Mouse (Mus musculus) forebrain, embryonic 12.5 days (tissue): Measurements from ENCODE around the gene Slc39a1. TPM values are rescaled to one million over a fixed set of nuclear protein-coding genes. Genes with fewer than 3 reads are reported as not detected.
"Not testable (repeated sequence)": the region's sequence is repeated elsewhere in the genome, so short reads cannot be mapped to it uniquely, and the experiment has no call there.

Source experiments
- ATAC-seq: fragments of 200-750 bp; cut with Nextera tagmentation; 2 replicates; pipeline ENCODE4 v1.8.0; 2017; ENCODE audit warnings: moderate TSS enrichment; ENCODE audit not compliant: low FRiP score
- H3K27ac ChIP-seq: fragments of 300-500 bp; sonication (generic); 2 replicates; pipeline ENCODE4 v1.5.1; 2016; ENCODE audit warnings: mild to moderate bottlenecking
- H3K27me3 ChIP-seq: fragments of 300-500 bp; sonication (generic); 2 replicates; pipeline ENCODE4 v1.6.1; 2016; ENCODE audit warnings: mild to moderate bottlenecking
- H3K36me3 ChIP-seq: fragments of 300-500 bp; sonication (generic); replicated peaks from 2 replicates; pipeline ENCODE4 v1.6.1; 2016; ENCODE audit warnings: mild to moderate bottlenecking
- H3K4me1 ChIP-seq: fragments of 300-500 bp; sonication (generic); 2 replicates; pipeline ENCODE4 v1.6.1; 2016
- H3K4me2 ChIP-seq: fragments of 300-500 bp; sonication (generic); 2 replicates; pipeline ENCODE4 v1.6.1; 2016; ENCODE audit warnings: mild to moderate bottlenecking, moderate library complexity
- H3K4me3 ChIP-seq: fragments of 300-500 bp; sonication (generic); replicated peaks from 2 replicates; pipeline ENCODE4 v1.5.1; 2016; ENCODE audit warnings: mild to moderate bottlenecking
- H3K9ac ChIP-seq: fragments of 300-500 bp; sonication (generic); 2 replicates; pipeline ENCODE4 v1.6.1; 2016; ENCODE audit warnings: mild to moderate bottlenecking
- H3K9me3 ChIP-seq: fragments of 300-500 bp; sonication (generic); 2 replicates; pipeline ENCODE4 v1.6.1; 2016
- WGBS: fragments of 180-500 bp; shearing (Covaris S2); methylation state at CpG from one replicate; pipeline ENCODE4 v1.1.7; 2016; 5-methylcytosine and 5-hydroxymethylcytosine counted together
- polyA plus RNA-seq: library from polyadenylated mRNA; unstranded; fragments of >200 nt; fragmentation: Nextera tagmentation; extraction: Ambion mirVana; gene quantifications from 2 replicates; pipeline ENCODE4 v1.2.1, GENCODE M21; 2016

Gene Slc39a1
- polyA plus RNA-seq, 1 experiment from 2014 or later: 32.8 TPM

DNA sequence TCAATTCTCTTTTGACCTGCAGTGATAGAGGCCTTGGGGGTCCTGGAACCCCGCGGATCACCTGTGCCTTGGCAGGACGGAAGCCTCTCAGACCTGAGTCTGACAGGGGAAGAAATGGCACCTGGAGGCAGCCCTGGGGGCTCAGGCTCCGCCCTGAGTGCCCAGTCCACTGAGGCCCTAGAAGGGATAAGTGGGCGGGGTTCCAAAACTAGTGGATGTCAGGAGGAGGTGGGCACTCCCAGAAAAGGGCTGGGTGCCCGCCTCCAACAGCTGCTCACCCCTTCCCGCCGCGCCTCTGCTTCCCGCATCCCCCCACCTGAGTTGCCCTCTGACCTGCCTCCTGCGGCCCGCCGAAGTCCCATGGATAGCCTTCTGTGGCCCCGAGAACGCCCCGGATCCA is 28.9 kb downstream of the Slc39a1 start:
- 52% methylated on average over 16 of the region's 16 CpGs for WGBS
- Histone ChIP-seq H3K27ac (no peak overlapping the region), H3K36me3 (peaks cover 72% of the 10 kb centered on the region), H3K4me1 (no peaks in the 10 kb centered on the region), H3K4me3 (no peak overlapping the region), H3K4me2 (no peak overlapping the region), H3K27me3 (no peaks in the 10 kb centered on the region), H3K9ac (no peak overlapping the region), H3K9me3 (no peaks in the 10 kb centered on the region)
- no peak for ATAC-seq

DNA sequence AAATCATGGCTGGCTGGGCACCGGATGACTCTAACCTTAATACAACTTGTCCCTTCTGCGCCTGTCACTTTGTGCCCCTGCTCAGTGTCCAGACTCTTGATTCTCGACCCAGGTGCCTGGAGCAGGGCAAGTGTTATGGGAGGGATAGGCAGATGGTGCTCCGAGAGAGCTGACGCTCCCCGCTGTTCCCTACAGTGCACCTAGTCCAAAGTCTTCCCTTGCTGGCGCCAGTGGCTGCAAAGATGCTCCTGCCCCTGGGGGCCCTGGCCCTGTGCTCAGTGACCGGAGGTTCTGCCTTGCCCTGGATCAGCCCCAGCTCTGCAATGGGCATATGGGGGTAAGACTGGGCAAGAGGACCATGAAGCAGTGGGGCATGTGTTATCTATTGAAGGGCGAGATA is 29.8 kb downstream of the Slc39a1 start:
- peaks cover 65% of the 10 kb centered on the region for H3K36me3 ChIP-seq

DNA sequence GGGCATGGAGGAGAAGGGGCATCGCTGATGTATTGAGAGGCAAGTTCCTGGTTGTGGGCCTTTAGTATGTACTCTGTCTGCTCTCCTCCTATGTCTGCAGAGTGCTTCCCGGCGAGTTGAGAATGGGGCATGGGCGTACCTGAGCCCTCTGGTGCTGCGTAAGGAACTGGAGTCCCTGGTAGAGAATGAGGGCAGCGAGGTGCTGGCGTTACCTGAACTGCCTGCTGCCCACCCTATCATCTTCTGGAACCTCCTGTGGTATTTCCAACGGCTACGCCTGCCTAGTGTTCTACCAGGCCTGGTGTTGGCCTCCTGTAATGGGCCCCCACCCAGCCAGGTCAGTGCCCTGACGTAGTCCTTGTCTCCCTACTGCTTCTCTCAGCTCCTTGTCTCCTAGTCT is 30.2 kb downstream of the Slc39a1 start:
- no peak for ATAC-seq
- WGBS: 93% methylated on average over 10 of the region's 10 CpGs
- Histone ChIP-seq H3K36me3 (peaks cover 62% of the 10 kb centered on the region), H3K9ac (no peak overlapping the region), H3K4me1 (no peaks in the 10 kb centered on the region), H3K27me3 (no peaks in the 10 kb centered on the region), H3K4me2 (no peak overlapping the region), H3K27ac (no peak overlapping the region), H3K4me3 (no peak overlapping the region), H3K9me3 (no peaks in the 10 kb centered on the region)

More for the DNA sequence above, 29.8 kb downstream of the Slc39a1 start:
- Histone ChIP-seq H3K9ac (no peak overlapping the region; the same call in 1 of the 2 replicates), H3K4me1 (no peaks in the 10 kb centered on the region), H3K27me3 (no peaks in the 10 kb centered on the region), H3K27ac (no peak overlapping the region), H3K9me3 (no peaks in the 10 kb centered on the region), H3K4me3 (no peak overlapping the region), H3K4me2 (no peak overlapping the region)
- ATAC-seq: no peak
- 92% methylated on average over 9 of the region's 9 CpGs for WGBS

DNA sequence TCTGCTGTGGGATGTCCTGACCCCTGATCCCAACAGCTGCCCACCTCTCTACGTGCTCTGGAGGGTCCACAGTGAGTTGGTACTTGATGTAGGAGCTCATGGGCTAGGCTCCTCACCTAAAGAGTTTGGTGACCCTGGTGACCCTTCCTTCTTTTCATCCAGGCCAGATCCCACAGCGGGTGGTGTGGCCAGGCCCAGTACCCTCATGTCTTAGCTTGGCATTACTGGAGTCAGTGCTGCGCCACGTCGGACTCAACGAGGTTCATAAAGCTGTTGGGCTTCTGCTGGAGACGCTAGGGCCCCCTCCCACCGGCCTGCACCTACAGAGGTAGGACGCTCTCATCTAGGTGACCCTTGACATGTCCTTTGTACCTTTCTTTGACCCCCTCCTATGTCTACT is 31.2 kb downstream of the Slc39a1 start:
- no peaks in the 10 kb centered on the region for H3K27me3 ChIP-seq
- no peaks in the 10 kb centered on the region for H3K4me1 ChIP-seq
- peaks cover 55% of the 10 kb centered on the region for H3K36me3 ChIP-seq
- H3K27ac ChIP-seq: no peak overlapping the region
- WGBS: 93% methylated on average over 9 of the region's 9 CpGs
- no peak for ATAC-seq
- no peak overlapping the region for H3K4me3 ChIP-seq
- H3K9me3 ChIP-seq: no peaks in the 10 kb centered on the region
- H3K4me2 ChIP-seq: no peak overlapping the region
- H3K9ac ChIP-seq: no peak overlapping the region

DNA sequence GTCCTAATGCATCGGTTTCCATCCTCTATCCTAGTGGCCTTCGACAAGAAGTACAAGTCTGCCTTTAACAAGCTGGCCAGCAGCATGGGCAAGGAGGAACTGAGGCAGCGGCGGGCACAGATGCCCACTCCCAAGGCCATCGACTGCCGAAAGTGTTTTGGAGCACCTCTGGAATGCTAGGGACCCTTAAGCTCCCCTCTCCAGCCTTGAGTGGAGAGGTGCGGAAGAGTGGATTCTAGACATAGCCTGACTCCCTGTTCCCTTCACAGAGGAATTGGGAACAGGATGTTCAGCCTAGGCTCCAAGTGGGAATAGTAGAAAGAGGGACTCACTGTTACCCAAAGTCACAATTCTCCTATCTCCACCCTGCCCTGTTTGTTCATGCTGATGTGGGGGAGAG is 31.8 kb downstream of the Slc39a1 start:
- H3K4me3 ChIP-seq: no peak overlapping the region
- WGBS: 95% methylated on average over 7 of the region's 7 CpGs

DNA sequence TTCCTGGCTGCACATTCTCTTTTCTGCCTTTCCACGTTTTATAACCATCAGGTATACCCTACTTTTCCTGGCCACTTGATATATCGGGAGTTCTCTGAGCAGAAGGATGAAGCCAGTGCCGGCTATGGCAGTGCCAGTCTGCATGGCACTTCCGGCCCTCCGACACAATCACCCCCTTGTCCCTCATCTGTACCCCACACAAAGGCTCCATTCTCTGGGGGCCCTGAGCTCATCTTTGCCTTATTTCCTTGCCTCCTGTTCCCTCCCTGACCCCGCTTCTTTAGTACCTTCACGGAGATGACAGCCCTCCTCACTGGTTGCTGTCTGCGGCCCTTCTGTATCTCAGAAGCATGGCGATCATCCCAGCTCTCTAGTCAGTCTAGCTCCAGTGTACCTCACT is 32.7 kb downstream of the Slc39a1 start:
- Histone ChIP-seq H3K36me3 (peaks cover 55% of the 10 kb centered on the region), H3K9me3 (no peaks in the 10 kb centered on the region), H3K27ac (no peak overlapping the region), H3K4me2 (no peak overlapping the region), H3K27me3 (no peaks in the 10 kb centered on the region), H3K4me3 (no peak overlapping the region), H3K9ac (no peak overlapping the region), H3K4me1 (no peaks in the 10 kb centered on the region)
- WGBS: 88% methylated on average over 9 of the region's 9 CpGs
- no peak for ATAC-seq

More for the DNA sequence above, 31.8 kb downstream of the Slc39a1 start:
- no peaks in the 10 kb centered on the region for H3K4me1 ChIP-seq
- no peaks in the 10 kb centered on the region for H3K9me3 ChIP-seq
- no peak overlapping the region for H3K9ac ChIP-seq
- no peaks in the 10 kb centered on the region for H3K27me3 ChIP-seq
- no peak overlapping the region for H3K4me2 ChIP-seq
- H3K27ac ChIP-seq: no peak overlapping the region
- ATAC-seq: no peak
- peaks cover 55% of the 10 kb centered on the region for H3K36me3 ChIP-seq

DNA sequence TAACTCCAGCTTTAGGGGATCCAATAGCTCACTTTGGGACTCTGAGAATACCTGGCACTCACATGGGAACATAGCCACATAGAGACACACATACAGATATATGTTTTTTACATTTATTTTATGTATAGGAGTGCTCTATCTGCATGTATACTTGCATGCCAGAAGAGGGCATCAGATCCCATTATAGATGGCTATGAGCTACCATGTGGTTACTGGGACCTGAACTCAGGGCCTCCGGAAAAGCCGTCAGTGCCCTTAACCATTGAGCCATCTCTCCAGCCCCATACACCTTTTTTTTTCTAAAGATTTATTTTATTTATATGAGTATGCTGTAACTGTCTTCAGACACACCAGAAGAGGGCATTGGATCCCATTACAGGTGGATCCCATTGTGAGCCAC is 36.2 kb downstream of the Slc39a1 start:
- no peaks in the 10 kb centered on the region for H3K4me1 ChIP-seq
- no peaks in the 10 kb centered on the region for H3K27me3 ChIP-seq
- WGBS: 97% methylated on average over 2 of the region's 2 CpGs
- no peaks in the 10 kb centered on the region for H3K9me3 ChIP-seq
- no peak overlapping the region for H3K4me3 ChIP-seq
- H3K4me2 ChIP-seq: no peak overlapping the region
- peaks cover 22% of the 10 kb centered on the region for H3K36me3 ChIP-seq
- no peak overlapping the region for H3K9ac ChIP-seq
- ATAC-seq: no peak
- H3K27ac ChIP-seq: no peak overlapping the region

DNA sequence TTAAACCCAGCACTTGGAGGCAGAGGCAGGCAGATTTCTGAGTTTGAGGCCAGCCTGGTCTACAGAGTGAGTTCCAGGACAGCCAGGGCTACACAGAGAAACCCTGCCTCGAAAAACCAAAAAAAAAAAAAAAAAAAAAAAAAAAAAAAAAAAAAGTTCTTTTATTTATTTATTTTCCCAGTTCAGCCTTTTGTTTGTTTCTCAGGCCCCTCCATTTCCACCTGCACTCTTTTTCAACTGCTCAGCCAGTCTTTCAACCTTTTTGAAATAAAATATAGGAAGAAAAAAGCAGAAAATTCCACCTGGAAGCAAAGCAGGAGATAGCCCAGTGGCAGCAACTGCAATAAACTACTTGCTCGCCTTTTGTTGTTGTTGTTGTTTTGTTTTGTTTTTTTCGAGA is 41.4 kb downstream of the Slc39a1 start:
- WGBS: 75% methylated on average over 3 of the region's 3 CpGs

DNA sequence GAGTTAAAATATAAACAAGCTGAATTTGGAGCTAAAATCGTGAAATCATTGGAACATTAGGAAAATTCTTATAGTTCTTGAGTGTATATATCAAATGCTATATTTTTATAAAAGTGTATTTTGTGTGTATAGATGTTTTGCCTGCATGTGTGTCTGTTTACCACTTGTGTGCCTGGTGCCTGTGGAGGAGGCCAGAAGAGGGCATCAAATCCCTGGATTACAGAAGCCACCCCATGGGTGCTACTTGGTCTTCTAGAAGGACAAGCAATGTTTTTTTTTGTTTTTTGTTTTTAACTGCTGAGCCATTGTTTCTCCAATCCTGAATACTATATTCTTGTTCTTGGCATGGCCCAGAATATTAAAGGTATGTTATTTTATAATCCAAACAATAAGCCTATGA is 42.6 kb downstream of the Slc39a1 start:
- H3K9me3 ChIP-seq: no peaks in the 10 kb centered on the region
- H3K9ac ChIP-seq: no peak overlapping the region
- H3K4me2 ChIP-seq: no peak overlapping the region
- no peak for ATAC-seq
- peaks cover 23% of the 10 kb centered on the region for H3K4me1 ChIP-seq
- H3K36me3 ChIP-seq: no peaks in the 10 kb centered on the region
- no peak overlapping the region for H3K4me3 ChIP-seq
- WGBS: 78% methylated on average over 1 of the region's 1 CpGs
- no peaks in the 10 kb centered on the region for H3K27me3 ChIP-seq
- no peak overlapping the region for H3K27ac ChIP-seq

More for the DNA sequence above, 41.4 kb downstream of the Slc39a1 start:
- not testable (repeated sequence) for ATAC-seq, H3K4me3 ChIP-seq, H3K27ac ChIP-seq, H3K4me2 ChIP-seq, H3K36me3 ChIP-seq, H3K27me3 ChIP-seq, H3K9ac ChIP-seq, H3K9me3 ChIP-seq
- H3K4me1 ChIP-seq: peaks cover 11% of the 10 kb centered on the region

DNA sequence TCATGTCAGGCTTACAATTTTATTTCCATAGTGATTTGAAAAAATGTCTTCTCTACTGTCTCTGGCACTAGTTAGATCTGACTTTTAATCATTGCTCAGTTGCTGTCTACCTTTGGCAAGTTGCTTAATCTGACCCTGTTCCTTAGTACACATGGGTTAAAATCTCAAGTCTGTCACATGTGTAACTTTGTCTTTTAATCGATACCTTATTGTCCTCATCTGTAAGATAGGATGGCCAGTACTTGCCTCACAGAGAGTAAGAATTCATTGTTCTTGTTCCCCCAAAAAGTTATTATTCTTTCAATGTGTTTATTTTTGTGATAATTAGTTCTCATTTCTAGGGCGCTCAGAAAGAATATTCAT is 44.0 kb downstream of the Slc39a1 start:
- no peak for ATAC-seq
- H3K27ac ChIP-seq: peak overlapping the region; percentile 99
- H3K4me1 ChIP-seq: peaks cover 23% of the 10 kb centered on the region
- peak overlapping the region; percentile 88 for H3K4me3 ChIP-seq
- no peaks in the 10 kb centered on the region for H3K27me3 ChIP-seq
- peak overlapping the region; percentile 57 for H3K4me2 ChIP-seq
- peak overlapping the region; percentile 62 for H3K9ac ChIP-seq
- no peaks in the 10 kb centered on the region for H3K9me3 ChIP-seq
- H3K36me3 ChIP-seq: no peaks in the 10 kb centered on the region
- WGBS: 41% methylated on average over 2 of the region's 2 CpGs

DNA sequence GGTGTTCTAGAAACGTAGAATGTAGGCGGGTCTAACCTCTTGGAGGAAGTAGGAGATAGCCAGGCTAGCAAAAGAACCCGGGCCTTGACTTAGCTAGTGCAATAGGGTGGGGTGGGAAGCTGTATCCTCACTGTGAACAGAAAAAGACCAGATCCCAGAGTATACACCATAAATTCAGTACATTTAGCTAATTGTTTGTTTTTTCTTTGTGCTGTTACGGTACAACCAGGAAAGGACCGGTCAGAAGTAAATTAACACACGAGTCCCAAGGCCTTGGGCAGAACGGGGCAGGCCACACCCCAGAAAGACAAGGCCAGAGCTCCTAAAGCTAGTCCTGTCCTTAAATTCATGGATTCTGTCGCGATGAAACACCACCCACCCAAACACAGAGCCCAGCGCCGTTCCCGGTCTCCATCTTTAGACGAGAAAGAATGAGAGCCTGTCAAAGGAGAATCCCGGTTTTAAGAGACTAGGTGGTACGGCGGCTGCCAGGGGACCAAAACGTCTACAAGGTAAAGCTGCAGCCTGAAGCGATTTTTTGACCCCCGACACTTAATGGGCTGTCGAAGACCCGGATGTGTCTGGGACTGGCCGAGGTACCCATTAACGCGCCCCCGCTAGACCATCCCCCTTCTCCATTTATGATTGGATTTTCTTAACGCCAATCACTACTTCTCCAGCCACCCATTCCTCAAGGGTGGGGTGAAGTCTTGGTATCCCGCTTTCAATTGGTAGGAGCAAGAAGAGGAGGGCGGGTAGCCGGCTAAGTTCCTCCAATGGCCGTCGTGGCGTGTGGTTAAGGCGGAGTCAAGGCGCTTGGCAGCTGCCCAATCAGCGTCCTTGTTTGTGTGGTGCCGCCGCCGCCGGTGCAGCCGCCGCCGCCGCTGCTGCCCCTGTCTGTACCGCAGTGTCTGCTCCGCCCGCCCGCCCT is 44.6 kb downstream of the Slc39a1 start, which contains the start of gene Gatad2b:
Gene Gatad2b (plus strand): TSS at position 834 of the 931 bp plus-strand sequence.
- peak within 1 kb of the TSS; percentile 96 for H3K9ac ChIP-seq
- peak; percentile 98 for ATAC-seq
- no peaks in the 10 kb centered on the region for H3K27me3 ChIP-seq
- peak within 1 kb of the TSS; percentile 99 for H3K27ac ChIP-seq
- H3K9me3 ChIP-seq: no peaks in the 10 kb centered on the region
- peak within 1 kb of the TSS; percentile 88 for H3K4me3 ChIP-seq
- H3K4me1 ChIP-seq: peaks cover 23% of the 10 kb centered on the region
- H3K36me3 ChIP-seq: no peaks in the 10 kb centered on the region
- H3K4me2 ChIP-seq: peak within 1 kb of the TSS; percentile 93
- under 1% methylated on average over 44 of the region's 47 CpGs for WGBS

DNA sequence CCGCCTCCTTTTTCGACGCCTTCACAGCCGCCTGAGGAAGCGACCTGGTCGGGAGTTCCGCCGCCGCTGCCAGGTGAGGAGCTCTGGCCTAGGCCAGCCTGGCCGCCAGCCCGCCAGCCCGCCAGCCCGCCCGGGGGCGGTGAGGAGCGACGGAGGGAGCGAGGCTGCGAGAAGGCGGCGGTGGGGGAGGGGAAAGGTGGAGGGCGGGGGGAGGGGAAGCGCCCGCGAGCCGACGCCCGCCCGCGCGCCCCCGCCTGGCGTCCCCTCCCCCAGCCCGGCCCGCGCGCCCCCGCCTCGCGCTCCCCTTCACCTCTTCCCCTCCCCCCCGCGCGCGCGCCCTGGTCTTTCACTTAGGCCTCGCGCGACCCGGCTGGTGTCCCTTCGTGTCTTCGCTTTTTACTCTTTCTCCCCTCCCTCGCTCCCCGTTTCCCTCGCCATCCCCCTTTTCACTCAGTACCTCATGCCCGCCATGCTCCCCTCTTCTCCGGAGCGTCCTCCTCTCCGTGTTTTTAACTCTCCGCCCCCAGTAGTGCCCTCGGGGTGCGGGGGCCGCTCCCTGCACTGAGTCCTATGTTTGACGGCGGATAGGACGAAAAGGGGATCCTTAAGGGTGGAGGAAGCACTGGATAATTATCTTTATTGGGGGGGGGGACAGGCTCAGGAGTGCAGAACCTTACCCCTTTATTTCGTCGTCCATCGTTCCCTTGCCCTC is 45.5 kb downstream of the Slc39a1 start:
- Histone ChIP-seq H3K9me3 (no peaks in the 10 kb centered on the region), H3K36me3 (no peaks in the 10 kb centered on the region; the same call in 1 of the 2 replicates), H3K4me3 (peak overlapping the region; percentile 88), H3K9ac (peak overlapping the region; percentile 96), H3K27ac (peak overlapping the region; percentile 99), H3K4me2 (peak overlapping the region; percentile 93), H3K27me3 (no peaks in the 10 kb centered on the region), H3K4me1 (peaks cover 23% of the 10 kb centered on the region)
- WGBS: under 1% methylated on average over 35 of the region's 68 CpGs
- peak; percentile 65 for ATAC-seq
